Mouse (Mus musculus) gastrocnemius, postnatal 25 days (tissue): ENCODE data around the gene Vash1. TPM values are rescaled to one million over a fixed set of nuclear protein-coding genes. Genes with fewer than 3 reads are reported as not detected.

Experiments used
- DNase-seq: peaks from one replicate; pipeline ENCODE4 v3.0.0; 2022
- long read RNA-seq, 2 experiments: library from polyadenylated mRNA; stranded (forward); transcript quantifications; one replicate each; pipeline ENCODE4 v2.0.0; 2021
- total RNA-seq, 2 experiments: library from RNA; stranded (reverse); gene quantifications; 1 replicate in 1 of 2; 2 replicates in 1 of 2; pipeline ENCODE4 v1.2.3; 2021

The Vash1 gene
- total RNA-seq = 10 to 100 TPM; 10.3 to 11.8 TPM
- long read RNA-seq, experiment 1 = 0 reads
- long read RNA-seq, experiment 2 = 0 reads

- peak; percentile 52 for DNase-seq
Measured at GRCm38 (mm10) chr12:86678591-86679545, at the start of gene Vash1. Vash1 (plus strand) TSS chr12:86678700.

DNA sequence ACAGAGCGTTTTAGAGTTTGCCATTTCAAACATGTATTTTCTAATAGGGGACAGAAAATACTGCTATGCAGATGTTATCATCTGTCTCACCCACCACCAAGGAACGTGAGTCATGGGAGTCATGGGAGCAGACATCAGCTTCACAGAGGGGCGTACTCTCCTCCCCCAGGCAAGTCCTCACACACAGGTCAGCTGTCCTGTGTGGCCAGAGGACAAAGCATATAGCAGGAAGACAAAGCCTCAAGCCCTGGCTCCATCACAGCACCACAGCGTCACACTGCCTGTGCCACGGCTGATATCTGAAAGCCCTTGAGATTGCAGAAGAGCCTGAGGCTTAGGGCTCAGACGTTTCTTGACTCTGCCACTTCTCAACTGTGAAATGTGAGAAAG, 49.7 kb upstream of the Vash1 start:
- DNase-seq = no peak

- DNase-seq = no peak
Measured at GRCm38 (mm10) chr12:86641763-86642162, 36.7 kb upstream of the Vash1 start.

- no peak for DNase-seq
Measured at GRCm38 (mm10) chr12:86644512-86645273, 33.8 kb upstream of the Vash1 start.

GRCm38 (mm10) chr12:86645494-86645893, 33.0 kb upstream of the Vash1 start:
- DNase-seq = no peak

DNA sequence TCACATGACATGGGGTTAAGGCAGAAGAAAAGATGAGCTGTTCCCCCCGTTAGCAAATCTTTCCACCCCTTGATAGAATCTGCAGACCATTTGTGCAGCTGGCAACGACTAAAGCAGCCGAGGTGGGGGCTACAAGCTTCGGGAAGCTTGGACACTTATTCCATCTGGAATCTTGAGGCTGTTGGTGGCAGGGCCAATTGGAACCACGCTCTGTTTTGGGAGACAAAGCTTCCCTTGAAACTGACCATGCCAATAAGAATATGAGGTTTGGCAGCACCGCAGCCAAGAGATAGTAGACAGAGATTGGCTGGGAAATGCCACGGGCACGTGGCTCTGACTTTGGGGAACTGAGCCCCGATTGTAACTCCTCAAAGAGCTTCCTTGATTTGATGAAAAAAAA, 31.7 kb upstream of the Vash1 start:
- DNase-seq = peak; percentile 21

DNA sequence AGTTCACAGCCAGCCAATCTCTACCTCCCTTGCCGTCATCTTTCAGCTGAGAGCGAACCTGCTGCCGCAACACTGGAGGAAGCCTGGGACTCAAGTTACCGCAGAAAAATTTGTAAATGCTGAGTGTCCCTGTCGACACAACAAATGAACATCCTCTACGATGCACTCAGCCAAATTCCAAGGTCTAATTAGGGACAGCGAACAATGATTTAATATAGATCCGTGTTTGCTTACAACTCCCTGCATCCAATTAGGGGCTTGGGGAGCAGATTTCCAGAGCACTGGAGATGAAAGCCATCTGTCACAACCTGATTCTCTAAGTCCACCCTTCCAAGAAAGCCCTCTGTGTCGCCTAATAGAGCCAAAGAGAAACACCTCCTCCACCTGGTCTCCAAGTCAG, 31.2 kb upstream of the Vash1 start:
- no peak for DNase-seq

- no peak for DNase-seq
Measured at GRCm38 (mm10) chr12:86647736-86648135, 30.8 kb upstream of the Vash1 start.

GRCm38 (mm10) chr12:86648489-86648888, 30.0 kb upstream of the Vash1 start:
- no peak for DNase-seq

- DNase-seq = no peak
Measured at GRCm38 (mm10) chr12:86651301-86651860, 27.1 kb upstream of the Vash1 start.

DNA sequence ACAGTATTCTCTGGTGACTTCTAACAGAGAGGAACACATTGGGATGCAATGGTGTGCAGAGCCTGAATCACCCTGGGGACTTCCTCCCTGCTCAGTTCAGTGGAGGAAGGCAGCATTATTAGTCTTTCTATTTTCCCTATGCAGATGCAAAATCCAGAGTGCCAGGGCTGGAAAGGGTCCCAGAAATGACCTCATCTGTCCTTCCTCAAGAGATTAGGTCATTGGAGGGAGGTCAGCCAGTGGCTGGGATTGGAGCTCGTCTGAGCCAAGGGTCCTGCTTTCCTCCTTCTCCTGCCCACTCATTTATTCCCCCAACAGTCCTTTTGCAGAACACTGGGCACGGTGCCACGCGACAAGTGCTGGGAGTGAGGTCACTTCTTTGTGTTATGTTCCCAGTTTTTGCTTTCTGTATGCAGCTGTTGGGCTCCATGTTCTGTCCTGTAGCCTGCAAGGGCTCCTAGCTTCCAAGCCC, 25.9 kb upstream of the Vash1 start:
- peak; percentile 84 for DNase-seq

- no peak for DNase-seq
Measured at GRCm38 (mm10) chr12:86659447-86659968, 19.0 kb upstream of the Vash1 start.

GRCm38 (mm10) chr12:86660466-86660865, 18.0 kb upstream of the Vash1 start:
- DNase-seq = no peak

GRCm38 (mm10) chr12:86665656-86666055, 12.8 kb upstream of the Vash1 start:
- no peak for DNase-seq

DNA sequence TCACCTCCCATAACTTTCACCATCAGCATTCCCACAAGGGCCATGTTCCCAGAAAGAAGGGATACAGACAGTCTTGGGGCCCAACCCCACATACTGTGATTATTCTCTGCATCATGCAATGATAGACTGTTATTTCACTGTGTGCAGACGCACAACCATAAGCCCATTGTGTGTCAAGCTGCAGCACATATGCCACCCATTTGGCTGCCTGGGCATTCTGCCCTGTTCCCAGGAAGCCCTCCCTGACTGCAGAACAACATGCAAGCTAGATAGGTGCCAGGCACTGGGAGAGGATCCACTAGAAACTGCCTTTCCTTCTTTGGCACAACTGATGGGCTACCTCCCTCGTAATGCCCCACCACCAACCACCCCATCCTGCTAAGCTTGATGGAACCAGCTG, 10.1 kb upstream of the Vash1 start:
- no peak for DNase-seq

DNA sequence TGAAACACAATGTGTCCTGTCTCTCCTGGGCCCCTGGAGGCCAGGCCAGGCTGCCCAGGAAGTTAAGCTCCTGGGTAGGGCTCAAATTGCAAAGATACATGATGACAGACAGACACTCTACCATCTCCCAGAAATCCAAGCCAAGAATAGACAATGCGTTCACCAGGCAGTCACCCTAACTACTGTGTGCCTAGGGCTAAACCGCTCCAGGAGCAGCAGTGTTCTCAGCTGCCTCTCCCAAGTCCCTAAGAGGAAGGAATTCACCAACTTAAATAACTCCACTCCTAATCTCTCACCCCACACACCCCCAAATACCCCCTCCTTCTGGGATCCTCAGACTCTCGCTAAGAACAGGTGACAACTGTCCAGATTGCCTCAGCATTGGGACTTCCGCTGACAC, 6.4 kb upstream of the Vash1 start:
- DNase-seq = no peak

DNA sequence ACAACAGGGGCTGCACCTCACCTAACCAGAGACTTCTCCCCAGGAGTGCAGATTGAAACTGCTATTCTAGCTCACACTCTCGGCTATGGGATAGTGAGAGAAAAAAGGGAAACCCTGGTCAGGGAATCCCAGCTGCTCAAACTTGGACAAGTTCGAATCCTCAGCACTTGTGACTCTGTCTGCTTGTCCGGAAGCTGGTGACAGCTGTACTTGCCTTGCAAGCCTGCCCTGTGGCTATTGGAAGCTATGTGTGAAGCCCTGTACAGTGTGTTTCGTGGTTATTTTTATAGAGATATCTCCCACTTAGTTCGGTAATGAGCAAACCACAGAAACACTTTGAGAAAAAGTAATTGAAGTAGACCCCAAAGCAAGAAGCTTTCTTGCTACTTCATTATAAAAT, 6.0 kb upstream of the Vash1 start:
- no peak for DNase-seq

DNA sequence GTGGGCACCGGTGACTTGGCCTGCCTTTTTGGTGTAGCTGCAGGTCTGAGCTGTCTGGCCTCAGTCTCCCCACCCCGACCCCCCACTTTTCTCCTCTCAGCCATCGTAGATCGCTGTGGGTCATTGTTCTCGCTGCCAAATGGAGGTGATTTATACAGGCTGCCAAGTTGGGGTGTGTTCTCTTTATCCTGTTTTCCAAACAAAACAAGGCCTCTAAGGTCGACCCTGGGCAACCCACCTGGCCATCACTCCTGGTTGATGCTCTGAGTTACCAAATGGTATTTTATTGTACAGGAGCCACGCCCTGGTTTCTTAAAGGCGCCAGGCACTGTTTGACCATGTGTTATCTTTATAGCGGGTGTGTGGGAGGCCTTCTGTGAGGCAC, 1.0 kb downstream of the Vash1 start:
- DNase-seq = no peak

- no peak for DNase-seq
Measured at GRCm38 (mm10) chr12:86679991-86680491, 1.5 kb downstream of the Vash1 start.

- no peak for DNase-seq
Measured at GRCm38 (mm10) chr12:86680591-86681193, 2.2 kb downstream of the Vash1 start.

- no peak for DNase-seq
Measured at GRCm38 (mm10) chr12:86681626-86682025, 3.1 kb downstream of the Vash1 start.

GRCm38 (mm10) chr12:86682178-86682577, 3.7 kb downstream of the Vash1 start:
- no peak for DNase-seq
